Mouse (Mus musculus) hindbrain, embryonic 14.5 days (tissue): ENCODE results near the gene AY074887. TPM values are rescaled to one million over a fixed set of nuclear protein-coding genes. Genes with fewer than 3 reads are reported as not detected.
A peak's percentile ranks its signal among the peaks of the same experiment; 100 is the strongest.
"Not testable (repeated sequence)": the region's sequence is repeated elsewhere in the genome, so short reads cannot be mapped to it uniquely, and the experiment has no call there.

Experiments used
- ATAC-seq: fragments of 200-750 bp; cut with Nextera tagmentation; 2 replicates; pipeline ENCODE4 v1.8.0; 2017; ENCODE audit warnings: moderate number of reproducible peaks, mild to moderate bottlenecking, moderate TSS enrichment, moderate library complexity; ENCODE audit not compliant: low FRiP score
- DNase-seq: peaks from one replicate; pipeline ENCODE4 v3.0.0-alpha.2; 2015; ENCODE audit warnings: low spot score
- H3K27ac ChIP-seq: fragments of 300-500 bp; sonication (generic); 2 replicates; pipeline ENCODE4 v1.5.1; 2014; ENCODE audit warnings: mild to moderate bottlenecking, moderate library complexity
- H3K27me3 ChIP-seq: fragments of 300-500 bp; sonication (generic); 2 replicates; pipeline ENCODE4 v1.6.1; 2014; ENCODE audit warnings: mild to moderate bottlenecking, low read length, mixed read lengths; ENCODE audit not compliant: control insufficient read depth, insufficient read depth
- H3K36me3 ChIP-seq: fragments of 300-500 bp; sonication (generic); replicated peaks from 2 replicates; pipeline ENCODE4 v1.6.1; 2014; ENCODE audit not compliant: control insufficient read depth, insufficient read depth
- H3K4me1 ChIP-seq: fragments of 300-500 bp; sonication (generic); replicated peaks from 2 replicates; pipeline ENCODE4 v1.6.1; 2014; ENCODE audit warnings: antibody characterized with exemption, low read length, mixed read lengths; ENCODE audit not compliant: control insufficient read depth, insufficient read depth
- H3K4me2 ChIP-seq: fragments of 300-500 bp; sonication (generic); replicated peaks from 2 replicates; pipeline ENCODE4 v1.6.1; 2014; ENCODE audit warnings: mild to moderate bottlenecking, moderate library complexity
- H3K4me3 ChIP-seq: fragments of 300-500 bp; sonication (generic); replicated peaks from 2 replicates; pipeline ENCODE4 v1.5.1; 2014; ENCODE audit warnings: mild to moderate bottlenecking, low read length
- H3K9ac ChIP-seq: fragments of 300-500 bp; sonication (generic); 2 replicates; pipeline ENCODE4 v1.6.1; 2014
- H3K9me3 ChIP-seq: fragments of 300-500 bp; sonication (generic); 2 replicates; pipeline ENCODE4 v1.6.1; 2016; ENCODE audit warnings: low read length; ENCODE audit not compliant: control insufficient read depth
- WGBS: fragments of 180-500 bp; shearing (Covaris S2); extraction: QIAGEN DNeasy Blood & Tissue Kit; methylation state at CpG from one replicate; pipeline ENCODE4 v1.1.7; 2014; 5-methylcytosine and 5-hydroxymethylcytosine counted together
- polyA plus RNA-seq: library from polyadenylated mRNA; unstranded; fragments of >200 nt; fragmentation: Nextera tagmentation; extraction: Ambion mirVana; gene quantifications from 2 replicates; pipeline ENCODE4 v1.2.1, GENCODE M21; 2014

The AY074887 gene
- polyA plus RNA-seq, 1 experiment from 2014 or later, result 0.71 TPM

DNA sequence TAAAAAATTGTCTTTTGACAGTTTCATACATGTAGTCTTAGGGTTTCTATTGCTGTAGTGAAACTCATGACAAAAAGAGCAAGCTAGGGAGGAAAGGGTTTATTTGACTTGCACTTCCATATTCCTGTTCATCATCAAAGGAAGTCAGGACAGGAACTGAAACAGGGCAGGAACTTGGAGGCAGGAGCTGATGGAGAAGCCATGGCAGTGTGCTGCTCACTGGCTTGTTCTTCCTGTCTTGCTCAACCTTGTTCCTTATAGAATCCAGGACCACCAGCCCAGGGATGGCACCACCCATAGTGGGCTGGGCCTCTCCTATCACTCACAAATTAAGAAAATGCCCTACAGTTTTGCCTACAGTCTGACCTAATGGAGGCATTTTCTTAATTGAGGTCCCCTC lies 12.9 kb upstream of the AY074887 start:
- H3K27ac ChIP-seq, result no peak overlapping the region
- no peak for ATAC-seq

DNA sequence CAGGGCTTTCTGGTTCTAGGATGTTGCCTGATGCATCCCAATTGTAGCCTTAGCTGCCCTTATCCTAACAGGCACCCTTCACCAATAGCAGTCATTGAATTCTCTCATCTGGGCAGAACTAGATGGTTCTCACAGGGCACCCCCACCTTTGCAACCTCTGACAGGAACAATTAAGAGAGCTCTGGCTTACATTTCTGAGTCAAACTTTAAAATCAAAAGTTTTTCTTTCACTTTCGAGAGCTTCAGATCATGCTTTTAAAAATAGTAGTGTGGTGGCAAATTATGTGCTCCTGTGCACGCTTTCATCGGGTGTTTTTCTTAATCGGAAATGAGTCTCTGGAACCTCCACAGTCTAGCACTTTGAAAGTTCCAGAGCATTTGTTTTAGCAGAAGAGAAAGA lies 10.3 kb upstream of the AY074887 start:
- Histone ChIP-seq H3K27me3 (no peaks in the 10 kb centered on the region), H3K36me3 (peaks cover 40% of the 10 kb centered on the region), H3K27ac (no peak overlapping the region), H3K4me3 (no peak overlapping the region), H3K9ac (no peak overlapping the region), H3K9me3 (peaks cover 5% of the 10 kb centered on the region; the same call in 1 of the 2 replicates), H3K4me2 (no peak overlapping the region), H3K4me1 (no peaks in the 10 kb centered on the region)
- ATAC-seq (no peak), DNase-seq (no peak)
- WGBS, result 96% methylated on average over 4 of the region's 4 CpGs

More for the DNA sequence above, 12.9 kb upstream of the AY074887 start:
- no peak overlapping the region for H3K4me3 ChIP-seq
- DNase-seq, result no peak
- no peaks in the 10 kb centered on the region for H3K4me1 ChIP-seq
- no peaks in the 10 kb centered on the region for H3K27me3 ChIP-seq
- H3K4me2 ChIP-seq, result no peak overlapping the region
- peaks cover 14% of the 10 kb centered on the region for H3K36me3 ChIP-seq
- H3K9me3 ChIP-seq, result peaks cover 5% of the 10 kb centered on the region; the same call in 1 of the 2 replicates
- no peak overlapping the region for H3K9ac ChIP-seq

GRCm38 (mm10) chr9:54950162-54950561 lies 636 bp downstream of the AY074887 start:
- DNase-seq, H3K9me3 ChIP-seq, H3K27me3 ChIP-seq, ATAC-seq: not testable (repeated sequence)
- WGBS, result 49% methylated on average over 8 of the region's 8 CpGs
- H3K36me3 ChIP-seq, result peaks cover 28% of the 10 kb centered on the region
- H3K27ac ChIP-seq, result peak overlapping the region; percentile 93
- peak overlapping the region; percentile 60 for H3K4me2 ChIP-seq
- H3K9ac ChIP-seq, result peak overlapping the region; percentile 20
- peak overlapping the region; percentile 70 for H3K4me3 ChIP-seq
- peaks cover 14% of the 10 kb centered on the region for H3K4me1 ChIP-seq

DNA sequence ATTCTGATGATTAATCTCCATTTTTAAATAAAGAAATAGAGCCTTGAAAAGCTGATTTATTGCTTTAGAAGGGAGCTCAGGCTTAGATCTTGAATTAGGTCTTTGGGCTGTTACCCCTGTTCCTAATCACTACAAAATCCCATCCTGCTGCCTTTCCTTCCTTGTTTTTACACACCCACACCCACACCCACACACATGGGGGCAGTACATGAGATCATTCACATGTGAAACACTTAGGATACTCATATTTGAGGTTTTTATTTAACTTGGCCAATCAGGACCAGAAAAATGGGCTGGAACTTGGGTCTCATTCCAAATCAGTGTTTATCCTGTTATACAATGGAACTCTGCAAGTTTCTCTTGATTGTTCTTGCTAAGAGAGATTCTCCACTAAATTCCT lies 1.3 kb downstream of the AY074887 start:
- H3K4me2 ChIP-seq, result no peak overlapping the region
- H3K4me3 ChIP-seq, result no peak overlapping the region
- ATAC-seq (no peak), DNase-seq (no peak)
- H3K27ac ChIP-seq, result no peak overlapping the region
- H3K4me1 ChIP-seq, result peaks cover 14% of the 10 kb centered on the region
- no peaks in the 10 kb centered on the region for H3K9me3 ChIP-seq
- H3K9ac ChIP-seq, result no peak overlapping the region
- no peaks in the 10 kb centered on the region for H3K27me3 ChIP-seq
- peaks cover 22% of the 10 kb centered on the region for H3K36me3 ChIP-seq

- H3K4me1 ChIP-seq, result no peaks in the 10 kb centered on the region
- H3K9ac ChIP-seq, result no peak overlapping the region
- WGBS, result 80% methylated on average over 16 of the region's 16 CpGs
- no peak overlapping the region for H3K4me3 ChIP-seq
- ATAC-seq, result no peak
- no peaks in the 10 kb centered on the region for H3K36me3 ChIP-seq
- H3K4me2 ChIP-seq, result no peak overlapping the region
- H3K27ac ChIP-seq, result no peak overlapping the region
- H3K9me3 ChIP-seq, result no peaks in the 10 kb centered on the region
- H3K27me3 ChIP-seq, result no peaks in the 10 kb centered on the region
- DNase-seq, result no peak
These were observed 4.5 kb downstream of the AY074887 start for GRCm38 (mm10) chr9:54946256-54946655.

DNA sequence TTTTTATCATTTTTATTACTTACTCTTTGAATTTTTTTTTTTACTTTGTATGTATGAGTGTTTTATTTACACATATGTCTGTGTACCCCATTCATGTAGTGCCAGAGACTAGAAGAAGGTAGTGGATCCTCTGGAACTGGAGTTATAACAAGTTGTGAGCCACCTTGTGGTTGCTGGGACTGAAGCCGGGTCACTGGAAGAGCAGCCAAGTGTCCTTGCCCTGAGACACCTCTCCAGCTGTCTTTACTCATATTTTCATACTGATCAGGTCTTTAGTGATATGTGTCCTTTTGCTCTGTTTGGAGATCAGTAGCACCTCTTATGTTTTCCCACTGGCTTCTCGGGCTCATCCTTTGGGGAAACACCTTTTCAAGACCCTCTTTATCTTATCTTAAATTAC lies 6.3 kb downstream of the AY074887 start:
- Histone ChIP-seq H3K4me3 (no peak overlapping the region), H3K9ac (no peak overlapping the region), H3K9me3 (no peaks in the 10 kb centered on the region), H3K27ac (no peak overlapping the region), H3K4me1 (no peaks in the 10 kb centered on the region), H3K36me3 (no peaks in the 10 kb centered on the region), H3K27me3 (no peaks in the 10 kb centered on the region), H3K4me2 (no peak overlapping the region)
- WGBS, result 81% methylated on average over 2 of the region's 2 CpGs
- no peak for DNase-seq
- no peak for ATAC-seq

DNA sequence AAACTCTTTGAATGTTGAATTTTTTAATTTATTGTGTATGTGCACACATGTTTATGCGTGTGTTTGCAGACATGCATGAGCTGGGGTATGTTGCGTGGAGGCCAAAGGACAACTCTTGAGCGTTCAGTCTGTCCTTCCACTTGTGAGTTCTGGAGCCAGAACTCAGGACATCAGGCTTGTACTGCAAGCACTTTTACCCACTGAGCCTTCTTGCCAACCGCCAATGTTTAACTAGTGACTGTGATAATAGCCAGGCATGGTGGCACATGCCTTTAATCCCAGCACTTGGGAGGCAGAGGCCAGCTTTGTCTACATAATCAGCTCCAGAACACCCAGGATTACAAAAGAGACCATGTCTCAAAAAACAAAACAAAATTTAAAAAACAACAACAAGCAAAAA lies 8.7 kb downstream of the AY074887 start:
- H3K27ac ChIP-seq, result no peak overlapping the region
- no peaks in the 10 kb centered on the region for H3K27me3 ChIP-seq
- 94% methylated on average over 4 of the region's 4 CpGs for WGBS
- no peaks in the 10 kb centered on the region for H3K36me3 ChIP-seq
- no peak for DNase-seq
- no peak overlapping the region for H3K4me2 ChIP-seq
- no peaks in the 10 kb centered on the region for H3K9me3 ChIP-seq
- no peak for ATAC-seq
- no peak overlapping the region for H3K4me3 ChIP-seq
- H3K9ac ChIP-seq, result no peak overlapping the region
- H3K4me1 ChIP-seq, result no peaks in the 10 kb centered on the region

DNA sequence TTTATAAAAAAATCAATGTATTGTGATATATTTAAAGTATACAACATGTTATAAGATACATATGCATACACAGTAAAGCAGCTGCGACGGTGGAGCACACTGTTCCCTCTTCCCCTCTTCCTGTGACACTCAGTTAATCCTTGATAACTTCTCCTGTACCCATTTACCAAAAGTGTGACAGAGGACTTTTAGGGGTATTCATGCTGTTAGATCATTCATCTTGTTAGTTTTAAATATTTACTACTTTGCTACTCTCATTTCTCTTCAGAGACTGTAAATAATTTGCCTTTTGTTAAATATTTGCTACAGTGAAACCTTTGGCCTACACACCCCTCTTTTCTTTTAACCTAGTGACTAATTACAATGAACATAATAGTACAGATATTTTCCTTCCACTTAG lies 18.4 kb downstream of the AY074887 start:
- H3K9ac ChIP-seq, result no peak overlapping the region
- 74% methylated on average over 2 of the region's 2 CpGs for WGBS
- DNase-seq (no peak), ATAC-seq (no peak)
- no peaks in the 10 kb centered on the region for H3K9me3 ChIP-seq
- H3K4me1 ChIP-seq, result no peaks in the 10 kb centered on the region
- H3K36me3 ChIP-seq, result no peaks in the 10 kb centered on the region
- H3K4me2 ChIP-seq, result no peak overlapping the region
- no peaks in the 10 kb centered on the region for H3K27me3 ChIP-seq
- no peak overlapping the region for H3K27ac ChIP-seq
- H3K4me3 ChIP-seq, result no peak overlapping the region

DNA sequence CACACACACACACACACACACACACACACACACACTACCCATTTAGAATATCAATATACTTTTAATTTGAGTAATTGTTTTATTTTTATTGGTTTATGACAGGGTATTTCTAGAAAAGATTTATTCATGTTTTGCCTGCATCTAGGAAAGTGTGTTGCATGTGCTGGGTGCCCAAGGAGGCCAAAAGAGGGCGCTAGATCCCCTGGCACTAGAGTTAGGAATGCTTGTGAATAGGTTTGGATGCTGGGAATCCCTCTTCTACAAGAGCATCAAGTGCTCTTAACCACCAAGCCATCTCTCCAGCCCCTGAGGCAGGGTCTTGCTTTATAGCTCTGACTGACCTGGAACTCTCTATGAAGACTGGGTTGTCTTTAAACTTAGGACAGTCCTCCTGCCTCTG lies 19.0 kb downstream of the AY074887 start:
- Histone ChIP-seq H3K4me1 (no peaks in the 10 kb centered on the region), H3K9me3 (no peaks in the 10 kb centered on the region), H3K9ac (no peak overlapping the region), H3K4me2 (no peak overlapping the region), H3K27me3 (no peaks in the 10 kb centered on the region), H3K4me3 (no peak overlapping the region), H3K27ac (no peak overlapping the region), H3K36me3 (no peaks in the 10 kb centered on the region)
- no peak for DNase-seq
- no peak for ATAC-seq
- 0% methylated on average over 1 of the region's 1 CpGs for WGBS

DNA sequence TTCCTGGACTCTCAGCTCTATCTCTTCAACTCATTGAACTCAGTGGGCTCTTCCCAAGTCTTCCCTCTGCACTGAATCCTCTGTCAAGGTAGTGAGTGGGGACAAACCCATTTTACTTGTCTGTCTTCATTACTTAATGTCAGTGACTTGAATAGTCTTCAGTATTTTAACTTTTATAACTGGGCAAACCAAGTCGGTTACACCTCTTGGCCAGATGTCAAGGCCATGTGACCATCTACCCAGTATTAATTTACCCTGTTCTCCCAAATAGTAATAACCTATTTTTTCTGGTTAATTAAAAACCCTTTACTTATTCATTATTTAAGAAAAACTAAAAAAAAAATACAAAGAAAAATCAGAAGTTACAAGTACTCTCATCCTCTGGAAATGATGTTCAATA lies 20.1 kb downstream of the AY074887 start:
- no peaks in the 10 kb centered on the region for H3K27me3 ChIP-seq
- ATAC-seq, result no peak
- WGBS, result 86% methylated on average over 1 of the region's 1 CpGs
- no peak for DNase-seq
- H3K4me2 ChIP-seq, result no peak overlapping the region
- H3K9me3 ChIP-seq, result no peaks in the 10 kb centered on the region
- no peaks in the 10 kb centered on the region for H3K36me3 ChIP-seq
- H3K4me1 ChIP-seq, result no peaks in the 10 kb centered on the region
- H3K9ac ChIP-seq, result no peak overlapping the region
- H3K4me3 ChIP-seq, result no peak overlapping the region
- H3K27ac ChIP-seq, result no peak overlapping the region
